Mouse (Mus musculus): Measurements from ENCODE around the gene Gng7. TPM values are rescaled to one million over a fixed set of nuclear protein-coding genes. Genes with fewer than 3 reads are reported as not detected.
"Not testable (repeated sequence)": the region's sequence is repeated elsewhere in the genome, so short reads cannot be mapped to it uniquely, and the experiment has no call there.

The Gng7 gene
- 1.5 and 1.7 TPM in 2 replicates for polyA plus RNA-seq (2016; fragmentation: Nextera tagmentation; extraction: Ambion mirVana)

DNA sequence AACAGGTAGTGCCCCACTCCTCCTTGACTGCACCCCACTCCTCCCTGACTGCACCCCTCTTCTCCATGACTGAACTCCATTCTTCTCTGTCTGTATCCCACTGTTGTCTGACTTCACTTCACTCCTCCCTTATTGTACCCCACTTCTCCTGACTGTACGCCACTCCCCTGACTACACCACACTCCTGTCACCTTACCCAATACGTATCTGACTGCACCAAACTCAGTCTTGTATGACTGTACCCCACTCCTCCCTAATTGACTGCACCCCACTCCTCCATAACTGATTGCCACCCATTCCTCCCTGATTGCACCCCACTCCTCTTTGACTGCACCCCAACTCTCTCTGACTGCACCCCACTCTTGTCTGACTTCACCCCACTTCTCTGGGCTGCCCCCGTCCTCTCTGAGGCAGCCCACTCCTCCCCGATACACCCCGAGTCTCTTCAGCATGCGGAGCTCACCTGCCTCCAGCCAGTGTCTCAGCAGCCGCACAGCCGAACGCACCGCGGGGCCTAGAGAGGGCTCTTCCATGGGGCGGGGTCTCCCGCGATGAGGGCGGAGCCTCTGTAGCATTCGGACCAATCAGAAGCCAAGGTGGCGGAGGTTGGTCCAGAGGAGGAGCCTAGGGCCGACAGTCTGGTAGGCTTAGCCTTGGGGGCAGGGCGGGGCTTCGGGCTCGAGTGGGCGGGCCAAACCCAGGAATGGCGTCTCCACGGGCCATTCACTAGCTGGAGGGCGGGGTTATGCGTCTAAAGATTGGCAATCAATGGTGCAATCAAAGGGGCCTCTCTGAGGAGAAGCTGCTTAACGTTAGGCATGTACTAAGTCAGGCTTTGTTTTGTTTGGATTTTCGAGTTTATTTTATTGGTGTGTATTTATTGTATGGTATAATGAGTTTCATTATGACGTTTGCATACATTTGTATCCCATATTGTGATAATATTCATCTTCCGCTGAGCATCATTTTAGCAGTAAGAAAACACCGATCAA is at the start of gene Gng7:
Gene Gng7 (minus strand): TSS at position 553 of the 992 bp plus-strand sequence.
- H3K9ac ChIP-seq: no peak within 1 kb of the TSS
- peak; percentile 90 for ATAC-seq (ENCODE audit: insufficient number of reproducible peaks, low FRiP score)
- H3K4me3 ChIP-seq: peak within 1 kb of the TSS; percentile 26
- H3K36me3 ChIP-seq: no peaks in the 10 kb centered on the region
- WGBS: 11% methylated on average over 31 of the region's 31 CpGs
- no peak within 1 kb of the TSS for H3K27ac ChIP-seq (ENCODE audit: poor library complexity, severe bottlenecking)
- peaks cover 16% of the 10 kb centered on the region for H3K27me3 ChIP-seq (replicated peaks)
- peaks cover 7% of the 10 kb centered on the region; the same call in 1 of the 2 replicates for H3K4me1 ChIP-seq (replicated peaks)
- H3K9me3 ChIP-seq (replicated peaks): no peaks in the 10 kb centered on the region
- peak within 1 kb of the TSS; percentile 57 for H3K4me2 ChIP-seq

GRCm38 (mm10) chr10:81064519-81064918 is 49.8 kb upstream of the Gng7 start:
- WGBS: 84% methylated on average over 8 of the region's 8 CpGs
- H3K36me3 ChIP-seq; H3K4me1 ChIP-seq (replicated peaks); H3K27ac ChIP-seq (ENCODE audit: poor library complexity, severe bottlenecking); H3K9me3 ChIP-seq (replicated peaks); H3K27me3 ChIP-seq (replicated peaks); H3K9ac ChIP-seq; H3K4me3 ChIP-seq; ATAC-seq (ENCODE audit: insufficient number of reproducible peaks, low FRiP score); H3K4me2 ChIP-seq: not testable (repeated sequence)

DNA sequence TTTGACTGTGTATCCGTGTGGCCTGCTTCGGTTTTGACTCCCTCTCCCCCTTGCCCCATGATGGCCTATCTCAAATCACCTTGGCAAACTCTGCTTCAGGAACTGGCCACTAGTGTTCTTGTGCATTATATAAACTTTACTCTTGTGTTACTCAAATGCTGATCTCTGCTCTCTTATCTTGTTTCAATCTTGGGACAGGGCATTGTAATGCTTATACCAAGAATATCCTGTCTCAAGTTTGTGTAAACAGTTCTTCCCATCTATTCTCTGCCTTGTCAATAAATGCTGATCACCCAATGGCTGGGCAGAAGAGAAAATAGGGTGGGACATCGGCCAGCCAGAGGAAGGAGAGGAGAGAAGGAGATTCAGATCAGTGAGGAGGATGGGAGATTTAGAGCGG is 48.0 kb upstream of the Gng7 start:
- no peak overlapping the region for H3K4me3 ChIP-seq
- no peaks in the 10 kb centered on the region for H3K27me3 ChIP-seq (replicated peaks)
- H3K9me3 ChIP-seq (replicated peaks): no peaks in the 10 kb centered on the region
- H3K4me2 ChIP-seq: no peak overlapping the region
- H3K27ac ChIP-seq (ENCODE audit: poor library complexity, severe bottlenecking): no peak overlapping the region
- peaks cover 19% of the 10 kb centered on the region for H3K4me1 ChIP-seq (replicated peaks)
- H3K36me3 ChIP-seq: no peaks in the 10 kb centered on the region
- ATAC-seq (ENCODE audit: insufficient number of reproducible peaks, low FRiP score): no peak
- H3K9ac ChIP-seq: no peak overlapping the region
- WGBS: 59% methylated on average over 4 of the region's 4 CpGs

GRCm38 (mm10) chr10:81059603-81060543 is 45.1 kb upstream of the Gng7 start, which contains the start of gene Sgta:
Gene Sgta (minus strand): TSS chr10:81060181.
- Histone ChIP-seq H3K4me3 (peak within 1 kb of the TSS; percentile 90), H3K4me1 (replicated peaks) (peaks cover 38% of the 10 kb centered on the region), H3K36me3 (no peaks in the 10 kb centered on the region), H3K27me3 (replicated peaks) (no peaks in the 10 kb centered on the region), H3K9me3 (replicated peaks) (no peaks in the 10 kb centered on the region), H3K9ac (peak within 1 kb of the TSS; percentile 87), H3K4me2 (peak within 1 kb of the TSS; percentile 79), H3K27ac (ENCODE audit: poor library complexity, severe bottlenecking) (peak within 1 kb of the TSS; percentile 7; the same call in 1 of the 2 replicates)
- peak; percentile 96 for ATAC-seq (ENCODE audit: insufficient number of reproducible peaks, low FRiP score)
- WGBS: under 1% methylated on average over 48 of the region's 48 CpGs

DNA sequence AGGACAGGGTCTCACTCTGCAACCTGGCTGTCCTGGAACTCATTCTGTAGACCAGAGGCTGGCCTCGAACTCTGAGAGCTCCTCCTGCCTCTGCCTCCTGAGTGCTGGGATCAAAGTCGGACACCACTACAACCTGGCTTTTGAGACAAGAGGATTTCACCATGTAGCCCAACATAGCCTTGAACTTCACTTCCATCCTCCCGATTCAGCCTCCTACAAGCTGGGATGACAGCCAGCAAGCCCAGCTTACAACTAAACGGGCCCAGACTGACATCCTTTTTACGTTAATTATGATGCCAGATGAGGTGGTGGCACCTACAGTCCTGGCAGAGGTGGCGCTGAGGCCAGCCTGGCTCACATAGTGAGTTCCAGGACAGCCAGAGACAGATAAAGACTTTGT is 44.2 kb upstream of the Gng7 start:
- Histone ChIP-seq H3K27me3 (replicated peaks) (no peaks in the 10 kb centered on the region), H3K4me3 (peak overlapping the region; percentile 90), H3K4me1 (replicated peaks) (peaks cover 40% of the 10 kb centered on the region), H3K36me3 (0 out of 2 replicates have a peak, but pooled peaks cover under 1% of the 10 kb centered on the region), H3K9me3 (replicated peaks) (no peaks in the 10 kb centered on the region), H3K27ac (ENCODE audit: poor library complexity, severe bottlenecking) (no peak overlapping the region), H3K4me2 (peak overlapping the region; percentile 79), H3K9ac (peak overlapping the region; percentile 87)
- no peak for ATAC-seq (ENCODE audit: insufficient number of reproducible peaks, low FRiP score)
- 82% methylated on average over 6 of the region's 6 CpGs for WGBS

DNA sequence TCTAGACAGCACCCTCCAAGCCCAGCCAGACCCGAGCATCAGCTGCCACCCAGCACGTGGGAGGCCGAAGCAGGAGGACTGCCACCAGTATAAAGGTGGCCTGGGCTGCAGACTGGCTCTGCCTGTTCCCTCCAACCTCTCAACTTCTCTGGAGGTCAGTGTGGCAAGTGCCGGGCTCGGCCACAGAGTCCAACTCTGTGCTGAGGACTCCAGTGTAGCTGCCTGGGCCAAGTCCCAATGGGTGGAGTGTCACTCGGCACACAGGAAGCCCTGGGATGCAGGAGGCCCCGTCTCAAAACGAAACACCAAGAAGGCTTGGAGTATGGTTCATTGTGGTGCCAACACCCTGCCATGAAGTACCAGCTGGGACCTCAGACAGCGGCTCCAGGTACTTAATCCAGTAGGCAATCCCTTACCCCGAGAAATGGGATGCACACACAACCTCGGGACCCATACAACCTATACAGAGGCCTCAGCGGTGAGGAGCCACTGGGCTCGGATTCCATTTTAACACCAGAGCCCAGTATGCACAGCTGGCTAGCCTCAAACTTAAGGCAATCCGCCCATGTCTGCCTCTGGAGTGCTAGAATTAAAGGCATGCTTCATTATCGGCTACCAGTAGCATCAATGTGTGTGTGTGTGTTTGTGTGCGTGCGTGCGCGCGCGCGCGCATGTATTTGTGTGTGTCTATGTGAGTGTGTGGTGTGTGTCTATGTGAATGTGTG is 42.8 kb upstream of the Gng7 start:
- ATAC-seq (ENCODE audit: insufficient number of reproducible peaks, low FRiP score): no peak
- peaks cover 9% of the 10 kb centered on the region; the same call in 1 of the 2 replicates for H3K36me3 ChIP-seq
- no peak overlapping the region for H3K4me2 ChIP-seq
- H3K9me3 ChIP-seq (replicated peaks): no peaks in the 10 kb centered on the region
- H3K4me1 ChIP-seq (replicated peaks): peaks cover 40% of the 10 kb centered on the region
- H3K27me3 ChIP-seq (replicated peaks): no peaks in the 10 kb centered on the region
- 94% methylated on average over 23 of the region's 23 CpGs for WGBS
- no peak overlapping the region for H3K4me3 ChIP-seq
- H3K27ac ChIP-seq (ENCODE audit: poor library complexity, severe bottlenecking): no peak overlapping the region
- peak overlapping the region; percentile 42; the same call in 1 of the 2 replicates for H3K9ac ChIP-seq

DNA sequence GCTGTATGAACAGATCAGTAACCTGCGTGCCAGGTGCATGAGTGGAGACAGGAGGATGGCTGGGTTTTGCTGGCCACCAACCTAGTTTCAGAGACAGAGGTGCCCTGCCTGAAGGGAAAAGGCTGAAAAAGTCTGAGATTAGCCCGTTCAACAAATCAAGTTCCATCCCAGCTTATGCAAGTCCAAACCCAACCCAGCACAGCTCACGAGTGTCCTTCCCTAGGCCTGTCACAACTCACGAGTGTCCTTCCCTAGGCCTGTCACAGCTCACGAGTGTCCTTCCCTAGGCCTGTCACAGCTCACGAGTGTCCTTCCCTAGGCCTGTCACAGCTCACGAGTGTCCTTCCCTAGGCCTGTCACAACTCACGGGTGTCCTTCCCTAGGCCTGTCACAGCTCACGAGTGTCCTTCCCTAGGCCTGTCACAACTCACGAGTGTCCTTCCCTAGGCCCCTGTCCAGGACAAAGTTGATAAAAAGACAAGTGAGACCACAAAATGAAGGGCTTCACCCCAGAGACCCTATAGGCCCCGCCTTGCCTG is 41.1 kb upstream of the Gng7 start:
- 80% methylated on average over 11 of the region's 11 CpGs for WGBS
- H3K4me2 ChIP-seq; H3K4me3 ChIP-seq; H3K9me3 ChIP-seq (replicated peaks); H3K27me3 ChIP-seq (replicated peaks); H3K27ac ChIP-seq (ENCODE audit: poor library complexity, severe bottlenecking); ATAC-seq (ENCODE audit: insufficient number of reproducible peaks, low FRiP score): not testable (repeated sequence)
- Histone ChIP-seq H3K9ac (peak overlapping the region; percentile 17), H3K36me3 (peaks cover 26% of the 10 kb centered on the region), H3K4me1 (replicated peaks) (peaks cover 40% of the 10 kb centered on the region)

- ATAC-seq (ENCODE audit: insufficient number of reproducible peaks, low FRiP score): no peak
- peaks cover 33% of the 10 kb centered on the region for H3K36me3 ChIP-seq
These were observed 40.4 kb upstream of the Gng7 start for GRCm38 (mm10) chr10:81055169-81055568.

GRCm38 (mm10) chr10:81052577-81052976 is 37.8 kb upstream of the Gng7 start:
- no peak for ATAC-seq (ENCODE audit: insufficient number of reproducible peaks, low FRiP score)
- Histone ChIP-seq H3K4me1 (replicated peaks) (peaks cover 19% of the 10 kb centered on the region), H3K4me2 (no peak overlapping the region), H3K4me3 (no peak overlapping the region), H3K27me3 (replicated peaks) (no peaks in the 10 kb centered on the region), H3K9me3 (replicated peaks) (no peaks in the 10 kb centered on the region), H3K27ac (ENCODE audit: poor library complexity, severe bottlenecking) (no peak overlapping the region), H3K9ac (no peak overlapping the region), H3K36me3 (peaks cover 59% of the 10 kb centered on the region)
- WGBS: 88% methylated on average over 5 of the region's 5 CpGs

More at GRCm38 (mm10) chr10:81055169-81055568, 40.4 kb upstream of the Gng7 start:
- Histone ChIP-seq H3K27ac (ENCODE audit: poor library complexity, severe bottlenecking) (no peak overlapping the region), H3K4me1 (replicated peaks) (peaks cover 40% of the 10 kb centered on the region), H3K27me3 (replicated peaks) (no peaks in the 10 kb centered on the region), H3K4me3 (no peak overlapping the region), H3K4me2 (no peak overlapping the region), H3K9me3 (replicated peaks) (no peaks in the 10 kb centered on the region), H3K9ac (no peak overlapping the region)
- WGBS: 75% methylated on average over 6 of the region's 6 CpGs

DNA sequence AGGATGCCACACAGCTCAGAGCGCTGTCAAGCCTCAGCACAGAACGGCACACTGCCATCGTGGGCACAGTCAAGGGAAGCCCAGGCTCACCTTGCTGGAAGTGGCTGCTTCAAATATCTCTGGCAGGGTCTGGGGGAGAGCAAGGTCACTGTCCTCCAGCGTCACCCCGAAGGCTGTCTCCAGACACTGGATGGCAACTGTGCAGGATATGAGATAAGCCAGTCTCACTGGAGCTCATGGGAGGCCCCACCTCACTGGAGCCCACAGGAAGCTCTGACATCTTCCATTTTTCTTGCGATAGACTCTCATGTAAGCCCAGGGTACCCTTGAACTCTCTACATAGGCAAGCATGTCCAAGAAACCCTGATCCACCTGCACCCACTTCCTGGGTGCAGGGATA is 36.4 kb upstream of the Gng7 start:
- no peak for ATAC-seq (ENCODE audit: insufficient number of reproducible peaks, low FRiP score)
- H3K4me1 ChIP-seq (replicated peaks): 0 out of 2 replicates have a peak, but pooled peaks cover 7% of the 10 kb centered on the region
- H3K27me3 ChIP-seq (replicated peaks): no peaks in the 10 kb centered on the region
- H3K9ac ChIP-seq: no peak overlapping the region
- H3K27ac ChIP-seq (ENCODE audit: poor library complexity, severe bottlenecking): no peak overlapping the region
- 81% methylated on average over 6 of the region's 6 CpGs for WGBS
- H3K36me3 ChIP-seq: peaks cover 73% of the 10 kb centered on the region
- H3K9me3 ChIP-seq (replicated peaks): no peaks in the 10 kb centered on the region
- no peak overlapping the region for H3K4me2 ChIP-seq
- no peak overlapping the region for H3K4me3 ChIP-seq

Data from heart, embryonic 12.5 days (tissue).